Mouse (Mus musculus): ENCODE measurements at regions not wholly inside any gene's neighbourhood (a gene's known extent, or its start where the extent isn't known, plus 50 kb on each side); places are given as distances from the start of the nearest gene placed in this dataset.
"Not testable (repeated sequence)": the region's sequence is repeated elsewhere in the genome, so short reads cannot be mapped to it uniquely, and the experiment has no call there.

DNA sequence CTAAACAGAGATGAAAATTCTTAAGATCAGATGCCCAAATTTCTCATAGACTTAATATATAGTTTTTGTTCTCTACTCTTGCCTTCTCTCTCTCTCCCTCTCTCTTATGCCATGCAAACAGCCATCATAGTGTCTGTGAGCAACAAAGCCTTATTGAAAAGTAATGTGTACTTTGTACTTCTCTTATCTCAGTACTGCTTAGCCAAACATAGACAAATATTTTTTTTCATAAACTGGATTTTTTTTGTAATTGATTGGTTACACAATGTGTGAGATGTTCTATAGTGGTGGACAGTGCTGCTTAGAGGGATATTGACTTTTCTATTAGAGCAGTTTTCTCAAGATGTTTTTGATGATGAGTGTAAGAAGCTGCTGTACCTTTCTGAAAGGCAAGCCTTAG lies 90.1 kb upstream of the Vrk2 start:
- no peak for DNase-seq

DNA sequence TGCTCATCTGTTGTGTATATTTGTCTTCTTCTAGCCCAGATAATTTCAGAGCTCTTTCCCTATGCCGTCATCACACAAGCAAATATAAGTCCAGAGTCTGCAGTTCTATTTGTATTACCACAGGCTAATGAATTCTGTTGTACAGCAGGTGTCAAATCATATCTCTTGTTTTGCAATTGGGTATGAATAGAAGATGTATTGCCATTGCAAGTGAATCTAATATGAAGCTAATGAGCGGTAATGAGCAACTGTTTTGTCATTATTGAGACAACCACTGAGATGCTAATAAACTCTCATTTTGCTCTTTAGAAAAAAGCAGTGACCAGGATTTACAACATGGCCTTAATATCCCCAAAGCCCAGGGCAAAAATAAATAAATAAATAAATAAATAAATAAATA lies 73.5 kb upstream of the Vrk2 start:
- DNase-seq = no peak

DNA sequence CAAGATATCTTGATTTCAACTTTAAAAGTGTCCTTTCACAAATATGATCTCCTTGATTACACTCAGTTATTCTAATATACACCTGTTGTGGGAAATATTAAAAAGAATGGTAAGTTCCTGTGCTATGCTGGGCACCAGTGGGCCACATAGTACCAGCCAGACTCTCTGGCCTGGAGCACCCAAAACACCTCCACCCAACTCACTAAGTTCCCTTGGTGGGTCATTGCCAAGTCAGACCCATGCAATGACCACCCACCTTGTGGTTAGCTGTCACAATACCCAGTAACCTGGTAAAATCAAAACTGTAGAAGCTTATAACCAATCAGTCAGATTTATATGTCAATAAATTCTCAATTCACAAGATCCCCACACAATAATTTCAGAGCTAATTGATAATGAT lies 67.1 kb upstream of the Vrk2 start:
- DNase-seq = no peak

DNA sequence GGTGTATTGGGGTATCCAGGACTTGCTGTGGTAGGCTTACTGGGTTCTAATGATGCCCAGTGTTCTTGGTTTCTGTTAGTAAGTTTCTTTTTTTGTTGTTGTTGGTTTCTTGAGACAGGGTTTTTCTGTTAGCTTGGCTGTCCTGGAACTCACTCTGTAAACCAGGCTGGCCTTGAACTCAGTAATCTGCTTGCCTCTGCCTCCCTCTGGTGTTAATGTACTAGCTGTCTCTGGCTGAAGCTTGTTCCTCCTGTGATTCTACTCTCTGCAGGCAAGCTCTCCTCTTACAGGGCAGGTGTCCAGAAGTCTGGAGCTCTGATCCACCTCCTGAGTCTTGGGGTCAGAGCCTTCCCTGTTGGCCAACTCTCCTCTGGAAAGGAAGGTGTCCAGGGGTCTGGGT lies 55.4 kb upstream of the Vrk2 start:
- not testable (repeated sequence) for DNase-seq

Measured in right cerebral cortex, postnatal 14 days (tissue).